Mouse (Mus musculus): ENCODE measurements at regions not wholly inside any gene's neighbourhood (a gene's known extent, or its start where the extent isn't known, plus 50 kb on each side); places are given as distances from the start of the nearest gene placed in this dataset.

GRCm38 (mm10) chr14:72862806-72863526 is 153.2 kb upstream of the Fndc3a start:
- TF ChIP-seq CTCF (conservative IDR thresholded peaks at IDR 0.05; ENCODE audit: insufficient read depth, insufficient read length, low read depth, low read length) (no peak), POLR2A (IDR thresholded peaks at IDR 0.05; ENCODE audit: low read depth, low read length) (no peak)

Data from kidney, adult 2 months (tissue).